Mouse (Mus musculus) kidney, postnatal 14 days (tissue): ENCODE measurements at regions not wholly inside any gene's neighbourhood (a gene's known extent, or its start where the extent isn't known, plus 50 kb on each side); places are given as distances from the start of the nearest gene placed in this dataset.

Experiments
- DNase-seq: peaks from one replicate; pipeline ENCODE4 v3.0.0; 2022; ENCODE audit warnings: mixed read lengths

DNA sequence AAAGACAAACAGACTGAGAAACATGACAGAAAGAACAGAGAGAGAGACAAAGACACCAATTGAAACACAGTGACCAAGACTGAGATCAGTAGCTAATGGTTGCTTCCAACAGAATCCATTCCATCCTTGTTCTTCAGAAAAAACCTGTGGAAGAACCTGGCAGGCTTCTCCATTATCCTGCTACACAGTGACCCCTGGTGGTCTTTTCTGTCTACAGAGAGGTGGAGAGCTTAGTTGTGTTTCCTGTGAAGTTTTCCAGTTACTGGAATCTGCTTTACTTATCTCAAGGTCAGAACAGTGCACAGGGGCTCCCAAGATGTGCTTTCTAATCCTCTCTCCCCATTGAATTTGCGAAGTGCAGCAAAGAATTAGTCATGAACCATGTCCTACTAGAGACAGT, 339.1 kb upstream of the Msl3l2 start:
- peak; percentile 45 for DNase-seq

DNA sequence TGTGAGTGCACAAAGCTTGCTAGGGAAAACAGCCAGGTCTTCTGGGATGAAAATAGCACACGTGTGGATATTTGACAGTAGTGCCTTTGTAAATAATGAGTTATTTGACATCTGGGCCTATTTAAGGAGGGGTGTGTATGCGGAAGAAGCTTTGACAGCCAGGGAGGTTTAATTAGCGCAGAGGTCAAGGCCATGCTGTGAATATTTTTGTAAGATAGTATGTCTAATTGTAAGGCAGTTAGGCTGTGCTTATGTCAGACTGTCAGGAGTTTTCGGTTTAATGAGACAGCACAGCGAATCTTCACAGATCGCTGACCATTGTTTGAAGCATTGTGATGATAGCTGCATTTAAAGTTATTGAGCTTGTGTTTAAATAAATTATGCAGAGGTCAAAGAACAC, 337.1 kb upstream of the Msl3l2 start:
- DNase-seq: no peak

DNA sequence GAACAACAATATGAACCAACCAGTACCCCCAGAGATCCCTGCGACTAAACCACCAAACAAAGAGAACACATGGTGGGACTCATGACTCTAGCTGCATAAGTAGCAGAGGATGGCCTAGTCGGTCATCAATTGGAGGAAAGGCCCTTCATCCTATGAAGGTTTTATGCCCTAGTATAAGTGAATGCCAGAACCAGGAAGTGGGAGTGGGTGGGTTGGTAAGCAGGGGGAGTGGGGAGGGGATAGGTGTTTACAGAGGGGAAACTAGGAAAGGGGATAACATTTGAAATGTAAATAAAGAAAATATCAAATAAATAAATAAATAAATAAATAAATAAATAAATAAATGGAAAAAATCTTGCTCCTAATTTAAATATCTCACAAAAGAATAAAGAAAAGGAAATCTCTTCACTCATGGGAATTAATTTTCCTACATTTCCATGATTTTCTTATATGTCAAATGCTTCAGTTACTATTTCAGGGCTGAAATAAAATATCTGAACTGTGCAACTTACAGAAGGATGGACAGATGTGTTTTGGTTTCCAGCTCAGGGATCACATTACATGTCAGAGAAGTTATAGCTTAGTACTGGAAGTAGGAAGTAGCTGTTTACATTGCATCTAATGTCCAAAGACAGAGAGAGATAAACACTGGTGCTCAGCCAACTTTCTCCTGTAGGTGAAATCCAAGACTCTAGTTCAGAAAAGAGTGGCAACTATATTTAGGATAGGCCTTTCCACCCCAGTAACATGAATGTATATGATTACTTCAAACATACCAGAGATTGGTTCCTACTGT, 323.8 kb upstream of the Msl3l2 start:
- DNase-seq: no peak

DNA sequence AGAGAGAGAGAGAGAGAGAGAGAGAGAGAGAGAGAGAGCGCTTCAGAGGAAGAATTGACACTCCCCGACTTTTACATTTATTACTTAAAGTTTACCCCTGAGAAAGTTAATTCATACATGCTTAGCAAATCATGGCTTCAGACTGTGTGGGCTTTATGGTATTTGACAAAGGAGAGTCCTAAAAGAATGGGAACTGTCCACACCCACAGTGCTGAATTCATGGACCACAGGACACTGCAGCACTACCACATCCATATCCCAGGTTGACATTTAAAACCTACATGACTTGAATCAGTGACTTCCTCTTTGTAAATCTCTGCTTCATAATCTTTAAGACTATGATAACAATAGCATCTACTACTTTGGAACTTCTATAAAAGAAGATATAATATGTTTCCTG, 292.8 kb upstream of the Msl3l2 start:
- DNase-seq: peak; percentile 7

DNA sequence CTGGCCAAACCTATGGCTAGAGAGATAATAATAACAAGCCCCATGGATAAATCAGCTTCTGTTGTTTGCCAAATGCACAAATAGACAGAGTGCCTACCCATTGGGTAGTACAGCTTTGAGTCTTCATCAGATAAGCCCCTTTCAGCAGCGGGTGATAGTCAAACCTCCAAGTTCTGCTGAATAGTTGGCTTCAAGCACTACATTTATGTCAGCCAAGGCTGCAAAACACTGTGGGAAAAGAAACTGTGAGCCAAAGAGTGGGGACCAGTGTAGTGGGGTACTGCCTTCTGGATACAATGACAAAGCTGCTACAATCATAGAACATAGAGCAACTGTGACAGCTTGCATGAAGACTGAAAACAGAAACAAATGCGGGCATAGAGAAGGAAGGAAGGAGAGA, 255.4 kb upstream of the Msl3l2 start:
- DNase-seq: no peak

DNA sequence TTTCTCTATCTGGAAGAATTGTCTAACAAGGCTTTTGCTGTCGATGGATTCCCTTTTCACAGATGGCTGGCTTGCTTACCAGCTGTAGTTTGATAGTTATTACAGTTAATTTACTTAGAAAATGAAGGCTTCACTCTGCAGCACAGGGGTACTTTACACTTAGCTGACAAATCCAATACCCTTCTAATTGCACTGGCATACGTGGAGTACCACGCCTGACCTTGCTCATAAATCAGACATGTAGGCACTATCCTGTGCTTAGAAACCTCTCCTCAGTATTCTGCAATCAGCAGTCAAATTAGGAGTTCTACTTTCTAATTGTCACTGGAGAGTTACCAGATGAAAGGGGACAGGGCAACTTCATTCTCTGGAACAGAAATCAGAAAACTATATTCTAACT, 214.1 kb upstream of the Msl3l2 start:
- DNase-seq: no peak

DNA sequence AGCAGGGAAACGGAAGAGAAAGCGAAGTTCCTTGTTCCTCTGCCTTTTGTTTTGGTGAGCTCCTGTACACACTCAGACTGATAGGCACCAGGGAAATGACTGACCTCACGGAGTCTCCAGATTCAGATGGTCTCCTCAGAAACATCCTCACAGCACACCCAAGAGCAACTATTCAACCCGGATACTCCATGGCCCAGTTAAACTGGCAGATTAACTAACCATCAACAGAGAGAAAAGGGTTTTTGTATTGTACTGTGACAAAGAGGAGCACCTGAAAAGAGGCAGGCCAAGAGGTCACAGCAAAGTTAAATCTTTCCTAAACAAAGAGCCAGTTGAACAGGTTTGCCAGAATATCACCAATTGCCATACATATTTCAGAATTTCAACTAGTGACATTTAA, 177.6 kb upstream of the Msl3l2 start:
- DNase-seq: no peak

DNA sequence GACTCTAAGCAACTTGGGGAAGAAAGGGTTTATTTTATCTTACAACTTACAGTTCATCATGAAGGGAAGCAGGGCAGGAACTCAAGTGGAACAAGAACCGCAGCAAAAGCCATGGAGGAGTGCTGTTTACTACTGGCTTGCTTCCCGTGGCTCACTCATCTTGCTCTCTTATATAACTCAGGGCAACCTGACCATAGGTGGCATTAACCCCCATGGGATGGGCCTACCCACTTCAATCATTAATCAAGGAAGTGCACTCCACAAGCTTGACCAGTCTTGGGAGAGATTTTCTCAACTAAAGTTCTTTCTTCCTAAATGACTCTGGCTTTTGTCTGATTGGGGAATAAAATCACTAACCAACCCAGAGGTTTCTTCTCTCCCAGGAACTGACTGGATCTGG, 172.7 kb upstream of the Msl3l2 start:
- DNase-seq: peak; percentile 7

DNA sequence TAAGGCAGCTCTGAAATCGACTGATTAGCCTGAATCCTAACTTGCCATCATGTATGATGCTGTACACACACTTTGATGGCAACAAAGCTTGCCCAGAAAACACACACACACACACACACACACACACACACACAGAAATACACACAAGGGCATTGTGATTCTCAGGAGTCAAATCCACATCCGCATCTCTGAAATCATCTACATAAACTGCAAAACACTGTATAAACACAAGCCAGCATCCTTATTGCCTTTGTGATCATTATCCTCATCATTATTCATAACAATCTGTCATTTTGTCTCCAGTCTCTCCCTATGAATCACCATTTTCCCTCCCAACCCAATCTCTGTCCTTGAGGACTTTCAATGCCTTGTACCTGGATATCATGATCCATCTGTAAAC, 171.3 kb upstream of the Msl3l2 start:
- no peak for DNase-seq

DNA sequence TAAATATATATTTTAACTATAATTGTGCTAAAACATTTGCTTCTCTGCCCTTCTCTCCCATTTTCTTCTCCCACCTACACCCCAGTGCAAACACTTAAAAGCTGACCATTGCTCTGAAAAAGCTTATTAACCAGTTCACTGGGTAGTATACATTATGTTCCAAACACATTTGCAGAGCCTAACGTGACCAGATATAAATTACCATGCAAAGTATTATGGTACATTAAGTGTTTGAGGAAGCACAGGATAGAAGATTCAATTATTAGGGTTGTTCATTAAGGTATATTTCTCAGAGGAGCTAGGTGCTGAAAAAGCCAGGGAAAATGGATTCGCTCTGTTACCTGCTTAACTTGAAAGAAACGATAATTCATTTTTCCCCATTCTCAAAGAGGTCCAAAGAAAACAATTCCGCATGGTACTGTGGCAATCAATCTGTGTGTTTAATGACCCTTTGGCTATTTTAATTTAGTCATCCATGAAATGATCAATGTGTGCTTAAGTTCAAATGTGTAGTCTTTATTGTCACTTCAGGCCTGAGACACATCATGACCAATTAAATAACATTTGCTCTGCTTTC, 144.0 kb upstream of the Msl3l2 start:
- no peak for DNase-seq
